In the genomic region with DNA sequence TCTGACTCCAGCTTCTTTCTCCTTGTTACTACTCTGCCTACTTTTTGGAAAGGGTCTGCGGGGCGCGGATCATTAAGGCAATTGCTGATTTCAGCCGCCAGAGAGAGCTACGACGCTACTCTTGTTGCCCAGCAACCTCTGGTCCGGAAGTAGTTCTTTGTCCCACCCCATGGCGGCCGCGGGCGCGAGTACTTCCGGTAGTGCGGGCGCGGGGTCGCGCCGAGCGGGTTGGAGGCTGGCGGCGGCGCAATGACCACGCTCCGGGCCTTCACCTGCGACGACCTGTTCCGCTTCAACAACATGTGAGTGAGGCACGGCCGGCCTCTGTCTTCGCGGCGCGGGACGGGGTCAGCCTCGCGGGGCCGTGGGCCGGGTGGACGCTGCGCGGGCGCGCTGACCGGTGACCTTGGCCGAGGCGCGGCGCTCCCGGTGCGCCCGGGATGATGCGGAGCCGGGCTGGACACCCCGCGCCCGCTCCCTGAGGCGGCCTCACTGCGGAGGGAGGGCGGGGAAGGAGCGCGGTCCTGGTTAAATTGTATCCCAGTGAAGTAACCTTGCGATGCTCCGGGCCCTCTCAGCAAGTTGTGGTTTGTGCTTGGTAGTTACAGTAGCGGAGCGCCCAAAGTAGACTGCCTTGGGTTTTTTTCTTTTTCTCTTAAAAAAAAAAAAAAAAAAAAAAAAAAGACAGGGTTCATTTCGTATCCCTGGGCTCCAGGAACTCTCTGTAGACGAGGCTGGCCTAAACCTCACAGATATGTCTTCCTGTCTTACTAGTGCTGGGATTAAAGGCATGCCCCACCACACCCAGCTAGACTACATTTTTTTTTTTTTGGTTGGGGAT, we compare ENCODE assay signal across 8 mouse cellular contexts. TPM values are rescaled to one million over a fixed set of nuclear protein-coding genes. Genes with fewer than 3 reads are reported as not detected.
DNase-seq lines count a peak whose midpoint lies in the region; ATAC-seq lines count a peak whose summit lies in the region.

No protein-coding gene starts in this region.

- peak overlapping the region; percentile 81 for H3K4me2 ChIP-seq in heart, embryonic 14.5 days (ENCODE audit: low read length)
- peak overlapping the region; percentile 76 for H3K4me2 ChIP-seq in liver, embryonic 12.5 days

- peaks cover 10 to 16% of the 10 kb centered on the region in 2 experiments for H3K4me1 ChIP-seq in heart, embryonic 14.5 days (ENCODE audit: control insufficient read depth in 2 of 2, insufficient read depth in 2 of 2, low read length in 2 of 2)
- peaks cover 20% of the 10 kb centered on the region for H3K4me1 ChIP-seq in liver, embryonic 12.5 days

- peak overlapping the region; percentile 79 to 80 for H3K4me3 ChIP-seq in heart, embryonic 14.5 days (ENCODE audit: control insufficient read depth in 1 of 2, insufficient read depth in 1 of 2, low read depth in 1 of 2, low read length in 2 of 2)
- peak overlapping the region; percentile 92 for H3K4me3 ChIP-seq in liver, embryonic 12.5 days

- H3K27me3 ChIP-seq in heart, embryonic 14.5 days (ENCODE audit: control insufficient read depth, insufficient read depth, low read length), result no peaks in the 10 kb centered on the region
- no peaks in the 10 kb centered on the region for H3K27me3 ChIP-seq in liver, embryonic 12.5 days (replicated peaks)
- H3K27me3 ChIP-seq in splenic B cell, adult 2 months (ENCODE audit: control insufficient read depth, insufficient read depth, low read length, poor library complexity, severe bottlenecking), result no peaks in the 10 kb centered on the region

- peak overlapping the region; percentile 62 to 87 for H3K27ac ChIP-seq in heart, embryonic 14.5 days (replicated peaks in 1 of 2; ENCODE audit: control insufficient read depth in 1 of 2, insufficient read depth in 1 of 2, low read depth in 2 of 2, low read length in 2 of 2)
- H3K27ac ChIP-seq in liver, embryonic 12.5 days, result peak overlapping the region; percentile 83

- H3K36me3 ChIP-seq in heart, embryonic 14.5 days (ENCODE audit: control insufficient read depth, insufficient read depth, low read length), result peaks cover 11% of the 10 kb centered on the region; the same call in 1 of the 2 replicates
- H3K36me3 ChIP-seq in liver, embryonic 12.5 days, result peaks cover 17% of the 10 kb centered on the region
- H3K36me3 ChIP-seq in splenic B cell, adult 2 months (ENCODE audit: control insufficient read depth, insufficient read depth, low read length, poor library complexity, severe bottlenecking), result no peaks in the 10 kb centered on the region

- DNase-seq in CD8-positive naive resting alpha-beta T cell, adult 2 months (ENCODE audit: low read depth in 2 of 2, low spot score in 2 of 2), result peak; percentile 72 to 80
- peak; percentile 62 for DNase-seq in c-Kit-negative CD71-positive TER-119-positive erythroid progenitor cells, embryonic 14.5 days (ENCODE audit: low read depth, low spot score)
- peak; percentile 65 for DNase-seq in fibroblast of lung, adult 2 months (ENCODE audit: low read depth)
- peak; percentile 94 for DNase-seq in kidney, postnatal 10 days
- DNase-seq in naive thymus-derived CD4-positive, alpha-beta T cell, adult 2 months (ENCODE audit: low read depth), result peak; percentile 88
- peak; percentile 89 for DNase-seq in splenic B cell, adult 2 months (ENCODE audit: low read depth, low spot score)

- H3K9me3 ChIP-seq in heart, embryonic 14.5 days (ENCODE audit: control insufficient read depth, low read length), result no peaks in the 10 kb centered on the region
- no peaks in the 10 kb centered on the region for H3K9me3 ChIP-seq in liver, embryonic 12.5 days (replicated peaks)

- H3K9ac ChIP-seq in heart, embryonic 14.5 days (ENCODE audit: low read length), result peak overlapping the region; percentile 92
- H3K9ac ChIP-seq in liver, embryonic 12.5 days, result peak overlapping the region; percentile 92

- WGBS in heart, embryonic 14.5 days, result under 1% methylated on average over 68 of the region's 68 CpGs
- 2% methylated on average over 68 of the region's 68 CpGs for WGBS in liver, embryonic 12.5 days (ENCODE audit: insufficient replicate concordance)

- peak; percentile 90 for ATAC-seq in heart, embryonic 14.5 days (ENCODE audit: insufficient number of reproducible peaks, insufficient read depth, low FRiP score, low read depth)
- peak; percentile 91 for ATAC-seq in liver, embryonic 12.5 days

RNA-seq across cellular contexts. Expression of gene Naa20, which starts 1.4 kb away (rescaled TPM):
- 198 and 210 TPM in 2 replicates for polyA plus RNA-seq in heart, embryonic 14.5 days (2014; fragmentation: Nextera tagmentation; extraction: Ambion mirVana)
- 85.9 and 92.8 TPM in 2 replicates for polyA plus RNA-seq in liver, embryonic 12.5 days (2016; fragmentation: Nextera tagmentation; extraction: Ambion mirVana)

RNA-seq across cellular contexts. Expression of gene Cfap61, which starts 31.3 kb away (rescaled TPM):
- polyA plus RNA-seq in heart, embryonic 14.5 days (2014; fragmentation: Nextera tagmentation; extraction: Ambion mirVana), result 0.46 and 0.51 TPM in 2 replicates
- not detected in 2 replicates for polyA plus RNA-seq in liver, embryonic 12.5 days (2016; fragmentation: Nextera tagmentation; extraction: Ambion mirVana)

RNA-seq across cellular contexts. Expression of gene Crnkl1, which starts 31.5 kb away (rescaled TPM):
- 17.3 and 17.7 TPM in 2 replicates for polyA plus RNA-seq in heart, embryonic 14.5 days (2014; fragmentation: Nextera tagmentation; extraction: Ambion mirVana)
- polyA plus RNA-seq in liver, embryonic 12.5 days (2016; fragmentation: Nextera tagmentation; extraction: Ambion mirVana), result 24.7 TPM in 2 replicates

Comparison
In these comparisons a context has a peak if more than half of its experiments do, and no peak if none do; other contexts are left out.
1. Peak in every context shown above with its lines: DNase-seq, ATAC-seq, H3K4me3 ChIP-seq and H3K27ac ChIP-seq.